Mouse (Mus musculus) embryonic facial prominence, embryonic 13.5 days (tissue): ENCODE results near the gene Syne1. TPM values are rescaled to one million over a fixed set of nuclear protein-coding genes. Genes with fewer than 3 reads are reported as not detected.

Experiments
- ATAC-seq: fragments of 200-750 bp; cut with Nextera tagmentation; 2 replicates; pipeline ENCODE4 v1.8.0; 2017; ENCODE audit warnings: low read depth; ENCODE audit not compliant: insufficient number of reproducible peaks, insufficient read depth, low FRiP score, low TSS enrichment
- H3K27ac ChIP-seq: fragments of 300-500 bp; sonication (generic); 2 replicates; pipeline ENCODE4 v1.5.1; 2015; ENCODE audit warnings: moderate library complexity, mild to moderate bottlenecking, inconsistent platforms
- H3K27me3 ChIP-seq: fragments of 300-500 bp; sonication (generic); 2 replicates; pipeline ENCODE4 v1.6.1; 2015; ENCODE audit warnings: mild to moderate bottlenecking, inconsistent platforms
- H3K36me3 ChIP-seq: fragments of 300-500 bp; sonication (generic); 2 replicates; pipeline ENCODE4 v1.6.1; 2015; ENCODE audit warnings: mild to moderate bottlenecking, inconsistent platforms
- H3K4me1 ChIP-seq: fragments of 300-500 bp; sonication (generic); 2 replicates; pipeline ENCODE4 v1.6.1; 2015; ENCODE audit warnings: inconsistent platforms
- H3K4me2 ChIP-seq: fragments of 300-500 bp; sonication (generic); 2 replicates; pipeline ENCODE4 v1.6.1; 2015; ENCODE audit warnings: moderate library complexity, mild to moderate bottlenecking, inconsistent platforms
- H3K4me3 ChIP-seq: fragments of 300-500 bp; sonication (generic); 2 replicates; pipeline ENCODE4 v1.5.1; 2015; ENCODE audit warnings: mild to moderate bottlenecking, inconsistent platforms
- H3K9ac ChIP-seq: fragments of 300-500 bp; sonication (generic); 2 replicates; pipeline ENCODE4 v1.6.1; 2015; ENCODE audit warnings: mild to moderate bottlenecking, inconsistent platforms
- H3K9me3 ChIP-seq: fragments of 300-500 bp; sonication (generic); 2 replicates; pipeline ENCODE4 v1.6.1; 2016; ENCODE audit warnings: inconsistent platforms
- WGBS: fragments of 180-500 bp; shearing (Covaris S2); methylation state at CpG from one replicate; pipeline ENCODE4 v1.1.7; 2015; ENCODE audit warnings: mixed read lengths; 5-methylcytosine and 5-hydroxymethylcytosine counted together
- polyA plus RNA-seq: library from polyadenylated mRNA; unstranded; fragments of >200 nt; fragmentation: Nextera tagmentation; extraction: Ambion mirVana; gene quantifications from 2 replicates; pipeline ENCODE4 v1.2.1, GENCODE M21; 2015

The Syne1 gene
- polyA plus RNA-seq, 1 experiment from 2014 or later: 6.3 TPM

- Histone ChIP-seq H3K4me3 (no peak overlapping the region), H3K9ac (no peak overlapping the region), H3K4me1 (peaks cover 7% of the 10 kb centered on the region), H3K4me2 (no peak overlapping the region), H3K27ac (no peak overlapping the region), H3K36me3 (no peaks in the 10 kb centered on the region), H3K9me3 (no peaks in the 10 kb centered on the region), H3K27me3 (no peaks in the 10 kb centered on the region)
- no peak for ATAC-seq
- 90% methylated on average over 7 of the region's 7 CpGs for WGBS
Observed at GRCm38 (mm10) chr10:5075724-5076123, 475.6 kb downstream of the Syne1 start.

- no peak overlapping the region for H3K27ac ChIP-seq
- H3K27me3 ChIP-seq: no peaks in the 10 kb centered on the region
- H3K4me2 ChIP-seq: no peak overlapping the region
- no peak overlapping the region for H3K4me3 ChIP-seq
- no peaks in the 10 kb centered on the region for H3K9me3 ChIP-seq
- H3K36me3 ChIP-seq: peaks cover 4% of the 10 kb centered on the region; the same call in 1 of the 2 replicates
- no peak for ATAC-seq
- WGBS: 61% methylated on average over 8 of the region's 8 CpGs
- H3K9ac ChIP-seq: no peak overlapping the region
- H3K4me1 ChIP-seq: peaks cover 8% of the 10 kb centered on the region
Observed at GRCm38 (mm10) chr10:5072054-5072453, 479.2 kb downstream of the Syne1 start.

GRCm38 (mm10) chr10:5070941-5071231 lies 480.4 kb downstream of the Syne1 start:
- Histone ChIP-seq H3K4me2 (no peak overlapping the region), H3K36me3 (peaks cover 4% of the 10 kb centered on the region; the same call in 1 of the 2 replicates), H3K9ac (no peak overlapping the region), H3K9me3 (no peaks in the 10 kb centered on the region), H3K4me3 (no peak overlapping the region), H3K4me1 (peaks cover 8% of the 10 kb centered on the region), H3K27ac (no peak overlapping the region), H3K27me3 (no peaks in the 10 kb centered on the region)
- WGBS: 21% methylated on average over 3 of the region's 3 CpGs
- no peak for ATAC-seq

GRCm38 (mm10) chr10:5070168-5070940 lies 480.9 kb downstream of the Syne1 start:
- Histone ChIP-seq H3K9ac (no peak overlapping the region), H3K4me2 (no peak overlapping the region), H3K27ac (no peak overlapping the region), H3K36me3 (peaks cover 4% of the 10 kb centered on the region; the same call in 1 of the 2 replicates), H3K27me3 (no peaks in the 10 kb centered on the region), H3K4me3 (no peak overlapping the region), H3K4me1 (peaks cover 8% of the 10 kb centered on the region), H3K9me3 (no peaks in the 10 kb centered on the region)
- 77% methylated on average over 11 of the region's 11 CpGs for WGBS
- ATAC-seq: no peak

GRCm38 (mm10) chr10:5068676-5069265 lies 482.5 kb downstream of the Syne1 start, which contains the start of gene Gm10097:
Gm10097 (plus strand) TSS chr10:5069192.
- no peak for ATAC-seq
- H3K27ac ChIP-seq: no peak within 1 kb of the TSS
- H3K4me2 ChIP-seq: no peak within 1 kb of the TSS
- H3K4me1 ChIP-seq: peaks cover 8% of the 10 kb centered on the region
- no peaks in the 10 kb centered on the region for H3K9me3 ChIP-seq
- H3K36me3 ChIP-seq: peaks cover 4% of the 10 kb centered on the region; the same call in 1 of the 2 replicates
- no peak within 1 kb of the TSS for H3K4me3 ChIP-seq
- 81% methylated on average over 14 of the region's 14 CpGs for WGBS
- H3K9ac ChIP-seq: no peak within 1 kb of the TSS
- H3K27me3 ChIP-seq: no peaks in the 10 kb centered on the region

- no peak overlapping the region for H3K27ac ChIP-seq
Observed at GRCm38 (mm10) chr10:5067113-5067512, 484.2 kb downstream of the Syne1 start.

GRCm38 (mm10) chr10:5059983-5060382 lies 491.3 kb downstream of the Syne1 start:
- WGBS: 93% methylated on average over 2 of the region's 2 CpGs
- Histone ChIP-seq H3K36me3 (0 out of 2 replicates have a peak, but pooled peaks cover 11% of the 10 kb centered on the region), H3K27me3 (no peaks in the 10 kb centered on the region), H3K9me3 (no peaks in the 10 kb centered on the region), H3K4me3 (no peak overlapping the region), H3K4me1 (no peaks in the 10 kb centered on the region), H3K27ac (no peak overlapping the region), H3K9ac (no peak overlapping the region), H3K4me2 (no peak overlapping the region)
- no peak for ATAC-seq

More at GRCm38 (mm10) chr10:5067113-5067512, 484.2 kb downstream of the Syne1 start:
- no peak overlapping the region for H3K9ac ChIP-seq
- peaks cover 8% of the 10 kb centered on the region for H3K4me1 ChIP-seq
- H3K4me3 ChIP-seq: no peak overlapping the region
- H3K27me3 ChIP-seq: no peaks in the 10 kb centered on the region
- ATAC-seq: no peak
- H3K36me3 ChIP-seq: peaks cover 4% of the 10 kb centered on the region; the same call in 1 of the 2 replicates
- H3K9me3 ChIP-seq: no peaks in the 10 kb centered on the region
- WGBS: 85% methylated on average over 3 of the region's 3 CpGs
- no peak overlapping the region for H3K4me2 ChIP-seq

GRCm38 (mm10) chr10:5058876-5059275 lies 492.4 kb downstream of the Syne1 start:
- Histone ChIP-seq H3K36me3 (0 out of 2 replicates have a peak, but pooled peaks cover 11% of the 10 kb centered on the region), H3K4me2 (no peak overlapping the region), H3K9me3 (no peaks in the 10 kb centered on the region), H3K4me3 (no peak overlapping the region), H3K4me1 (no peaks in the 10 kb centered on the region), H3K27ac (no peak overlapping the region), H3K27me3 (no peaks in the 10 kb centered on the region), H3K9ac (no peak overlapping the region)
- 76% methylated on average over 2 of the region's 2 CpGs for WGBS
- ATAC-seq: no peak

- no peak overlapping the region for H3K4me2 ChIP-seq
- no peak overlapping the region for H3K4me3 ChIP-seq
- ATAC-seq: no peak
- no peak overlapping the region for H3K27ac ChIP-seq
- H3K27me3 ChIP-seq: no peaks in the 10 kb centered on the region
- H3K36me3 ChIP-seq: 0 out of 2 replicates have a peak, but pooled peaks cover 11% of the 10 kb centered on the region
- 94% methylated on average over 15 of the region's 15 CpGs for WGBS
- no peaks in the 10 kb centered on the region for H3K9me3 ChIP-seq
- H3K9ac ChIP-seq: no peak overlapping the region
- H3K4me1 ChIP-seq: no peaks in the 10 kb centered on the region
Observed at GRCm38 (mm10) chr10:5057661-5058060, 493.6 kb downstream of the Syne1 start.

- Histone ChIP-seq H3K9me3 (no peaks in the 10 kb centered on the region), H3K4me1 (no peaks in the 10 kb centered on the region), H3K4me2 (no peak overlapping the region), H3K27ac (no peak overlapping the region), H3K27me3 (no peaks in the 10 kb centered on the region), H3K9ac (no peak overlapping the region), H3K4me3 (no peak overlapping the region), H3K36me3 (peaks cover 18% of the 10 kb centered on the region; the same call in 1 of the 2 replicates)
- 74% methylated on average over 3 of the region's 3 CpGs for WGBS
- no peak for ATAC-seq
Observed at GRCm38 (mm10) chr10:5056940-5057339, 494.3 kb downstream of the Syne1 start.

- Histone ChIP-seq H3K4me3 (no peak overlapping the region), H3K9me3 (no peaks in the 10 kb centered on the region), H3K27ac (no peak overlapping the region), H3K36me3 (peaks cover 19% of the 10 kb centered on the region; the same call in 1 of the 2 replicates), H3K4me2 (no peak overlapping the region), H3K4me1 (no peaks in the 10 kb centered on the region), H3K27me3 (no peaks in the 10 kb centered on the region), H3K9ac (no peak overlapping the region)
- WGBS: 66% methylated on average over 10 of the region's 10 CpGs
- ATAC-seq: no peak
Observed at GRCm38 (mm10) chr10:5056243-5056735, 495.0 kb downstream of the Syne1 start.

GRCm38 (mm10) chr10:5045671-5046070 lies 505.6 kb downstream of the Syne1 start:
- no peaks in the 10 kb centered on the region for H3K9me3 ChIP-seq
- no peak overlapping the region for H3K4me3 ChIP-seq
- peaks cover 38% of the 10 kb centered on the region for H3K36me3 ChIP-seq
- 78% methylated on average over 5 of the region's 5 CpGs for WGBS
- peaks cover 6% of the 10 kb centered on the region; the same call in 1 of the 2 replicates for H3K4me1 ChIP-seq
- no peaks in the 10 kb centered on the region for H3K27me3 ChIP-seq
- ATAC-seq: no peak
- H3K4me2 ChIP-seq: no peak overlapping the region
- H3K9ac ChIP-seq: no peak overlapping the region
- no peak overlapping the region for H3K27ac ChIP-seq
